Mouse (Mus musculus) gastrocnemius, postnatal 4 days (tissue): ENCODE data around the gene Scaf8. TPM values are rescaled to one million over a fixed set of nuclear protein-coding genes. Genes with fewer than 3 reads are reported as not detected.

ENCODE experiments used
- DNase-seq, 2 experiments: peaks; one replicate each; pipeline ENCODE4 v3.0.0; 2021 to 2022; ENCODE audit warnings: low spot score in 2 of 2, mixed read lengths in 2 of 2
- total RNA-seq, 2 experiments: library from RNA; stranded (reverse); gene quantifications; 2 replicates each; pipeline ENCODE4 v1.2.3; 2021

The Scaf8 gene
- total RNA-seq, 2 experiments from 2014 or later: 42.4 to 47.1 TPM

DNA sequence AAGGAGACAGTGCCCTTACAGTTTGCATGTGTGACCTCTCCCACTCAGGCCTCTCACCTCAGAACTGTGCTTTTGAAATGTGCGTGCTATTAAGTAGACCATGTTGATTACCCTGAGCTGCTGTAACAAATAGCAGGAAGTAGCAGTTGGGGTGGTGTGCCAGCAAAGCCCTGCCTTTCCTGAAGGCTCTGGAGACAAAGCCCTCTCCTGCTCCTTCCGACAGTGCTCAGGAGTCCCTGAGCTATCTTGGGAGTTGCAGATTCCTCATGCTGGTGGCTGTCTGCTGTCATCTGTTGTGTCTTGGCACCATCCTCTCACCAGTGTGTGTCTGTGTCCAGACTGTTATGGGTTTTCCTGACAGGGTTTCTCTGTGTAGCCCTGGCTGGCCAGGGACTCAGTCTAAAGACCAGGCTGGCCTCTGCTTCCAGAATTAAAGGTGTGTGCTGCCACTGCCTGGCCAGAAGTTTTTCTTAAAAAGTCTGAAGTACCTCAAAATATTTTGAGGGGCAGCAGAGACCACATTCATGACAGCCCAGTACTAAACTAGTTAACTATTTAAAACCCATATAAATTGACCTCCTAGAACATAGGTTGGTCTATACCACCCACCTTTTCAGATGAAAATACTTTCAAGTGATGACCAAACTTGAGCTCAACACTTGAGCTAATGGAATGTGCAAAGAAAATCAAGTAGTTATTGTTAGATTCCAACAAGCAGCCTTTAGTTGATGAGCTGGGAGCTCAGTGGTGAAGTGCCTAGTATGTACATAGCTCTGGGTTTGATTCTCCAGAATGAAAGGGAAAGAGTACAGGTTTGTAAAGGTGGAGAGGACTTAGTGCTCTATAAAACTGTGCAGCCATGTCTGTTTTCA, 92.0 kb downstream of the Scaf8 start:
- no peak for DNase-seq

DNA sequence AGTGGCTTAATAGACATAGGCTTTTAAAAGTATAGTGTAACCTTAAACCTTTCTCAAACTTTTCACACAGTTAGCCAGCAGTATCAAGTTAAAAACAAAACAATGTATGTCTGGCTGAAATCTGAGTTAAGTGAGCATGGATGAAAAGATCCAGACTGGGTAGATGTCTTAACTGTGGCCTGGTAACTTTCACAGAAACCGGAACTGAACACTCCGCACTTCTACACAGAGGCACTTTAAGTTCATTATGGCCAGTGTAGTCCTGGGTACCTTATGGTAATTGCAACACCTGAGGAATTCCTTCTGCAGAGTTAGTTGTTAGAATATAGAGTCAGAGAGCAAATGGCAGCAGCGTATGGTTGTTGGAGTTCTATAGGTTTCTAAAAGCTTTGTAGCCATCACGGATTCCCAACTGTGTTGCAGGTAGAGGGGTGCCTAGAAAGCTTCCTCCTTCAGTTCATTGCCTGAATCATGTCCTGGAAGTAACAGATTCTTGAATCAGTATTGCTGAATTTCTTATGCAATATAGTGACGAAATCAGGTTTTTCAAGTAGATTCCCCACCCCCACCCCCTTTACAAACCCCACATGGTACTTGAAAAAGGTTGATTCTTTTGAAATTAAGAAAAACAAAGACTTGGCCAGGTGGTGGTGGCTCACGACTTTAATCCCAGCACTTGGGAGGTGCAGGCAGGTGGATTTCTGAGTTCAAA, 92.9 kb downstream of the Scaf8 start:
- no peak for DNase-seq

DNA sequence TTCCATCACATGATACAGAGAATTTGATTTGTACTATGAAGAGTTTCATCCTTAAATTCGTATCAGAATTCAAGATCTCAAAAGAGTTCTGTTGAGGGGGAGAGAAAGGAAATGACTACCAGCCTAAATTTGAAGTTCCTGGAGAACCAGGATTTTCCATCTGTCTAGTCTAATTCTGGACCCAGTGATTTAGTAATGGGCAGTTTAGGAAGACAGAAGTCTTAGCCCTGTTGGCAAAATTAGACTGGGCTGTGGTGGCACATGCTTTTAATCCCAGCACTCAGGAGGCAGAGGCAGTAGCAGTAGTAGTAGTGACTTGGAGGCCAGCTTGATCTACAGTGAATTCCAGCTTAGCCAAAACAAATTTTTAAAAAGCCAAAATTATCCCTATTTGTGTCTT, 93.7 kb downstream of the Scaf8 start:
- DNase-seq: no peak

DNA sequence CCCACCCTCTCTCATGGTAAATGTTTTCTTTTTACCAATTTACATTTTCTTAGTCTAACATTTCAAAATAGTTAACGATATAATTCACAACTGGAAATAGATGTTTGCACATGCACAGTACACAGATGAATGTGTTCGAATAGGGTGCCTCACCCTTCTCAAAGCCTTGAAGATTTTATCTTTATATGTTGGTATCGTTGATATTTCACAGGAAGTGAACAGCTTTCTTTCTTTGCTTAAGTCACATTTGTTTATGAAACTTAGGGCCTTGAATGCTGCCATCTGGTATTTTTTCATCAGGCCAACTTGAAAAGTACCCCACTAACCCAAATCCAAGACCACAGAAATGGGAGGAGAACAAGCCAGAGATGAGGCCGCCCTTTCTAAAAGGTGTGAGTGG, 94.8 kb downstream of the Scaf8 start:
- DNase-seq: no peak

DNA sequence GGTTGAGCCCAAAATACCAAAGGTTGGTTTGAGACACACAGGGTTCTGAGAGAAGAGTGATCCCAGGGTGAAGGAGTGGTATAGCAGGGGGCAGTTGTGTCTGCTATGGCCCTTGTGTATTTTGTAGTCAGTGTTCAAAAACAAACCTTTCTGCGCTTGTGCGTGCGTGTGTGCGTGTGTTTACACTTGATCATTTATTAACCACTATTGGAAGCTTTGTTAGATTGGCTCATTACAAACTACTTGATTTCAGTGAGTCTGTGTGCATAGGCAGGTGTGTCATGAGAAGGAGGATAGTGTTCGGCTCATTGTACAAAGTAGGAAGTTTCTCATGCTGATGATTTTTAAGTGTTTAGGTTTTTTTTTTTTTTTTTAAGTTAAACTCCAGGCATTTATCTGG, 95.4 kb downstream of the Scaf8 start:
- no peak for DNase-seq

DNA sequence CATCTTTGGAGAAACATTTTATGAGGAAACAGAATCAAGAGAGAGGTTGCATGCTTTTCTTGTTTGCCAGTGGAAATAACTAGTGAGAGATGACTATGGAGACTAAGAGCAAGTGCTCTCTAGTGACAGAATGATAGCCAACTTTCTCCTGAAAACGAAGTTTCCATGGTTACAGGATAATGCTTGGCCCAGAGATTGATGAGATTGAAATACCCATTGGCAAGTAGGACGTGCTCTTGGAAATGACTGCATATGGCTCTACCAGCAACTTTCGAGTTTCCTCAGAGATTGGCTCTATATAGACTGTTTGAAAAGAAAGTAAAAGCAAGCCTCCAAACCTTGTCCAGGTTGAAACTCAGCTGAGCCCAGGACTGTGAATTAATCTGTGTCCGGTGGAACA, 97.3 kb downstream of the Scaf8 start:
- no peak for DNase-seq

DNA sequence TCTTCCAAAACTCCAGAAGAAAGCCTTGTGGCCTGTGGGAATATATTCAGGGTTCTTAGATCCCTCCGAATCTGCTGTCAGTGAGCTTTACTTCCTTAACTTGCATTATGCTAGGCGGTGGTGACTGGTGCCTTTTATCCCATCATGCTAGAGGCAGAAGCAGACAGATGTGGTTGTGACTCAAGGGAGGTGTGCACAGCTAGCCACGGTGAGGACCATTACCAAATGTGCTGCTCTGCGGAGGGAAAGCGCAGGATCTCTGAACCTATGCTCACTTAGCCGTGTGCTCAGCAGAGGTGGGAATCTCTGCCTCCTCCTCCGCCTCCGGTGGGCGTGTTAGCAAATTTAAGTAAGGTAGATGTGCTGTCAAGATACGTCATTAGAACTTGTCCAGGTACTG, 98.1 kb downstream of the Scaf8 start:
- no peak for DNase-seq

DNA sequence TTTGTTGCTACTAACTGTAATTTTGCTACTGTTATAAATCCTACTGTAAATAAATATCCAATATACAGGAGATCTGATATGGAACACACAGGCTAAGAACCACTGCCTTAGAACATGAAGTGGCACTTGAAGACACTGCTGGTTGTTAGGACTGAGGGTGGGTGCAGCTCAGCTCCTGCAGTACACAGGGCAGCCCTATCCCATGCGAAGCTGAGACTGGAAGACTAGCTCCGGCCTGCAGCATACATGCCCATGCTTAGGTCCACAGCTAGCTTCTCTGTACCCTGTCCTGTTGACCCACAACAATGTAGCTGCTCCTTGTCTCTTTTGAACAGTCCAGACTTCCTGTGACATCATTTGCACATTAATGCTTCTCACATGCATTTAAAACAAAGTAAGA, 100.1 kb downstream of the Scaf8 start:
- DNase-seq: no peak

DNA sequence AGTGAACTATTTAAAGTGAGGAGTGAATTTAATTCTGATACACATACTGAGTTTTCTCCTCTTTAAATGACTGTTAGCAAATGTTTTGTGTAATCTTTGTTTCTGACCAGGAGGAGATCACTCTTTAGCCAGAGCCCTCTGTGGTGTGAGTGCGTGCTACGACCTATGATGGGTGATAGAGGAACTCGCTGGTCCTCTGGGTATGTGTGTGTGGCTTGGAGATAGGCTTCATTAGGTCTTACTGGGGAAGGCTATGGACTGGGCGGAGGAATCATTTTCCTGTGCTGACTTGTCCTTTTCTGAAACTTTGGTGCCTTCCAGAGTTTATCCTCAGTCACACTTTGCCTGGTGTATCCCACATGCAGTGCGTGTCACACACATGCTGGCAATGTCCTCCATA, 102.3 kb downstream of the Scaf8 start:
- DNase-seq: no peak

DNA sequence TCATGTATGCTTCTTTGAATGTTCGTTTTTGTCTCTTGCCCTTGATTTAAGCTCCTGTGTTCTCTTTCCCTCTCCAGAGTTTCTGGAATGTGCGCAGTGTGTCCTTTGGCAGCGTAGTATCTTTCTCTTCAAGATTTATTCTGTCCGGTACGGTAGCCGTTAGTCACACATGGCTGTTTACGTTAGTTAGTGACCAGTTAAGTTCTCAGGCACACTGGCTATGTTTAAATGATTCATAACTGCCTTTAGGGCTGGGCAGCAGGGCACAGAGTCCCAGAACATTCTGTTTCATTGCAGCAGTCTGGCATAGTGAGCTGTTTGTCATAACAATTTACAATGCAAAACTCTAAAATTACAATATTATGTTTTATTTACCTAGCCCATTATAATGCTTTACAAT, 103.6 kb downstream of the Scaf8 start:
- DNase-seq: no peak

DNA sequence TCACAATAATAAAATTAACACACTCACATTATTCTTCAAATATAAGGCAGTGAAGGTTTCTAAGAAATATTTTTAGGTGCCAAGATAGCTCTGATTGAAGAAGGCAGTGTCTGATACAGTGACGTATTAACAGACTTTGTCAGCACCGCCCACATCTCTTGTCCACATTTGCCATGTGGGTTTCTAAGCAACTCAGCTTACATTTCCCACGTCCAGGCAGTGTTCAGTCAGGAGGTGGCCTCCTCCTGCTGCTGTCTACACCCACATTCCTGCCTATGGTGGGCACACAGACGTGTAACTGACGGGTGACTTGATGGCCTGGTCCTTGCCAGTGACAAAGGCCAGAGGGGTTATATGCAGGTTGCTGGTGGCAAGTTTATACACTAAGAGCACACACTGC, 104.1 kb downstream of the Scaf8 start:
- DNase-seq: no peak

DNA sequence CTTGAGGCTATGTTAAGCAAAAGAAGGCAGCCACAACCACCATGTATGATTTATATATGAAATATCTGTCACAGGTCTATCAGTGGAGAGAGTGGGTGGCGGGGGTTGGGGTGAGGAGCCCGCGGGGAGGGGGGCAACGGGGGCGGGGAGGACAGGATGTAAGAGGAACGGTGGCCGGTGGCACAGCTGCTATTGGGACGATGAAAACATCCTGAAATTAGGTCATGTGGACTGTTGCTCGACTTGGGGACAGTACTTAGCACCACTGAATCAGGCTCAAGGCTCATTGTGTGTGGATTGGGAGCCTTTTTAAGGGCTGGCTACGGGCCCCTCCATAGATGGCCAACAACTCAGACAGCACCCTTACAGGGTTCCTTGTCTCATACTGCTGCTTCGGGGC, 105.4 kb downstream of the Scaf8 start:
- no peak for DNase-seq

DNA sequence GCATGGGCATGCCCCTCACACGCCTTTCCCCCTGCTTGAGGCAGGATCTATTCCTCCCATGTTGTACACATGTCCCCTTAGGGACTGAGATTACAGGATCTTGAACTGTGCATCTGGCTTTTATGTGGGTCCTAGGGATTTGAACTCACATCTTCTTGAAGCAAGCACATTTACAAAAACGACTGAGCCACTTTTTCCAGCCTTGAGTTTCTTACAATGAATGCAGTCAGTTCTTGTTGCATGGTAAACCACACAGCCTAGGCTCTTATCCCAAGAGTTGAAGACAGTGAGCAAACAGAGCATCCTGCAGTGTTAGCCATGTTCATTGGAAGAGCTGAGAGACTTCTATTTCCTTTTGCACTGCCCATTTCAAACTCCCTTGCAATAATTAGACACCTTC, 108.3 kb downstream of the Scaf8 start:
- DNase-seq: no peak

DNA sequence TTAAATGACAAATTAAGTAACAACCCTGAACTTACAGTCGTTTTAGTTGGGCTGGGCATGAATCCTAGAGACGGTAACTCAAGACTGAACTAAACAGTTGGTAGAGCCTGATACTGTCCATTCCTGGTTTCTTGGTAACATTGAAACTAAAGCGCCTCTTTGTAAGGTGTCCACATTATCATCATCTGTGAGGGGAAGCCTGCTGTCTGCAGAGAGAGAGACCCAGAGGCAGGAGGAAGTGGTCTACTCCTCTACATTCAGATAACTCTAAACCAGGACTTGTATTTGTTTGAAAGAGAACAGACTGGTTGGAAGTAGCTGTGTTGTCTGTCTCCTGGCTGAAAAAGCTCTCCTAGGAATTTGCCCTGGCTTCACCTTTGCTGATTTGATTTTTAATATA, 108.9 kb downstream of the Scaf8 start:
- no peak for DNase-seq

DNA sequence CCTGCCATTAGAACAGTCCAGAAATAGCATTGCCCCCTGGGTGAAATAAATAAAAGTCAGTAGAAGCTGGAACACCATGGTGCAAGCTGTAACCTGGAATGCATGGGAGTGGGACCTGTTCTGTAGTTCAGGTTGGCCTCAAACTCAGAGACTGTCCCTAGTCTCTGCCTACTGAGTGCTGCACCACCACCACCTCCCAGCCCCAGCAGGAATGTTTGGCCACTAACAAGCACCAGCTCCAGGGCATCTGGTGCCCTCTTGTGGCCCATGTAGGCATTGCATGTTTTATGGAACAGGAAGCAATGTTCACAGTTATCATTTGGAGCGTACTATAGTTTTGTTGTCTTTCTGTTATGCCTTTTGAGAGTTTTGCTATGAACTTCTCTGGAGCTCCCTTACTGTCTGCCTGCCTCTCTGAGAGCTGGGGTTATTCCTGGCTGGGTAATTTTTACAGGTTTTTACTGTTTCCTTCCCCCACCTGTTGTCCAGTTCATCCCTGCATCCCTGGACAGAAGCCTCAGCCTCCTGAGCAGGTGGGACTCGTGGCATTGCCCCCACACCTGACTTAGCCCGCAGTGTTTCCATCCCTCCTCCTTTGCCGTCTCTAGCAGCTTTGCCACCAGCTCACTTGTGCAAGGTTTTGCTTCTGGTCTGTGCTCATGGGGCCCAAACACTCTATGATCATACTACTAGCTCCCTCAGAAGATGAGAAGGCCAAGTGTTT, 109.8 kb downstream of the Scaf8 start:
- DNase-seq: peak; percentile 74 to 83

DNA sequence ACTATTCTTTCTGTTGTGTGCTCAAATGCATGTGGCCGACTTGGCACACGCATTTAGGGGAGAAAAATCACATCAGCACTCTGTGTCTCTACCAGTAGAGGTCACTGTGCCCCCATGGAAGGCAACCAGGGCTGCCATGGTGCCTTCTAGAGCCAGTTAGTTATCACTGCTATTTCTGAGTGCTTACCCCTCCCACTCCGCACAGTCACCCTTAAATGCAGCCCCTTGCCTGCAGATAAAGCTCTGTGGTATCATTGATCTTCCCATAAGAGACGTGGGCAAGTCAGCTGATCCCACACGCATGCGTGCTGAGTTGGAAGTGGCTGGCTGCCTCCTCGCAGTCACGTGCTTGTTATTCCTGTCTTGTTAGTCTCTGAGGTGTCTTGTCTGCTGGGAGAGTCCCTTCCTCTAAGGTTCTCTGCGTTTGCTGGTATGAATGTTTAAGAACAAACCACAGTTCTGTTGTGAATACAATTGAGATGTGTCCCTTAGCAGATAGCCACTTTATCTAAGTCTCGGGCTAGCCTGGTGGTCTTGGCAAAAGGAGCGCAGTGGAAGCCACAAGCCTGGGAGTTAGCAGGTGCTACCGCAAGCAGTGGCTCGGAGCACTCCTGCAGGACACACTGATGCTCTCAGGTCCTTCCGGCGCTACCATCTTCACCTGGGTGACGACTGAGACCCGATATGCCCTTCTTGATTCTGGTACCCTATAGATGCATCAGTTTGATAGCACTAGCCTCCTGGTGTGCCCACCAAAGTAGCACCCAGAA, 115.6 kb downstream of the Scaf8 start:
- DNase-seq: no peak

DNA sequence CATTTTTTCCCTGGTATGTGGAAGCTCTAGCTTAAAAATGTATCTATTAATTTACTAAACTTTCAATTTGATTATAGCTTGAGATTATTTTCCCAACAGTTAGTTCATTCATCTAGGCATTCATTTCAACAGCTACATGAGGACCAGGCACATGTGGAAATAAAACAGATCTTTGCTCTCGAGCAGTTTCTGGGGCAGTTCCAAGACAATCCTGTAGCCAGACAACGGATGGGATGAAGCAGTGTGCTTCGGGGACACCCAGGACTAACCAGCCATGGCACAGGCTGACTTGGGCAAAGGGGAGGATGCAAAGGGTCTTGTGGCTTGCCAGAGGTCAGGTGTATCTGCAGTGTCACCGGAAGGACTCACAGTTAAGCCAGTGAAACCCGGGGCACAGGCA, 117.9 kb downstream of the Scaf8 start:
- no peak for DNase-seq

DNA sequence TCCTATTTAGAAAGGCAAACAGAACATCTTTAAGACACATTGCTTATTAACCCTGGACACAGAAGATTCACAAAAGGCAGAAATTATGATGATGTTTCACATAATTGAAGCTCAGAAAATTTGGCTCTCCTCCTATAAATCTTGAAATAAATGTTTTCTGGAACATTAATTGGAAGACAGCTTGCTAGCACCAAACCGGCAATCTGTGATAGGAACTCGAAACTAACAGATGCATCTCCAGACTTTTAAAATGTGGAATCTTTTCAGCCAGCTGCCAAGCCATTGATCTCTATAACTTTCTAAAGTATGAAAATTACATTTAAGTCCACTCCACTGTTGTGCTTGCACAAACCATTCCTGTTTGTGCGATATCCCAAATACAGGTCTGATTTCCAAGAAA, 128.9 kb downstream of the Scaf8 start:
- no peak for DNase-seq

DNA sequence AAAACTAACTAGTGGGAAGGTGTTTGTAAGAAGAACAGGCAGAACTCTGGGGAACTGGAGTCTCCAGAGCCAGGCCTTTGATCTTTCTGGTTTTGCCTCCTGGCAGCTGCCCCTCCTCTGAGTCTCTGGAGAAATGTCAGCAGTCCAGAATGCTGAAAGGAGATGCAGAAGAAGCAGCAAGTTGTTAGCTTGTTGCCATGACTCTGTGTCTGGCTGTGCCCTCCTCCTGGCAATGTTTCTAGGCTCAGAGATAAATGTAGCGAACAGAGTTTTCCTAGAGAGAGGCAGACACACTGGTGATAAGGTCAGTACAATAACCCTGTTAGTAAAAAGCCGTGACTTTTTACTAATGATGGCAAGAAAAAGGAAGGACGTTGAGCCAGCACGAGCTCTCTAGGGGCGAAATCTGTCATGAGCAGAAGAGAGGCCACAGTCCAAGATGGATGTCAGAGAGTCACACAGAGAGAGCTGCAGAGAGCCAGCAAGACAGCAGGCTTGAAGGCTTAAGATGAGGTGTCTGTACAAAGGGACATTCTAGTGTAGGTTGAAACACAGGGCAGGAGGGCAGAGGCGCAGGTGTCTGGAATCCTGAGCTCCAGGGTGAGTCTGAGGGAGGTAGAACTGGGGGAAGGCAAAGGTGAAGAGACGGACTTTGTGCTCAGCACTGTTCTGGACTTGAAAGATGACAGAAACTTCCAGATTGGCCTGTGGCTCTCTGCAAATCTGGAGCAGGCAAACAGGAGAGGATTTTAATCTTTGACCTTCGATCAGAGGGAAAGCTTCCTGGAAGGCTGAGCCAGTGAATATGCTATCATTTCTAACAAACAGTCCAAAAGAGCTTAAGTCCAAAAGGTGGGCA, 130.3 kb downstream of the Scaf8 start:
- DNase-seq: no peak

DNA sequence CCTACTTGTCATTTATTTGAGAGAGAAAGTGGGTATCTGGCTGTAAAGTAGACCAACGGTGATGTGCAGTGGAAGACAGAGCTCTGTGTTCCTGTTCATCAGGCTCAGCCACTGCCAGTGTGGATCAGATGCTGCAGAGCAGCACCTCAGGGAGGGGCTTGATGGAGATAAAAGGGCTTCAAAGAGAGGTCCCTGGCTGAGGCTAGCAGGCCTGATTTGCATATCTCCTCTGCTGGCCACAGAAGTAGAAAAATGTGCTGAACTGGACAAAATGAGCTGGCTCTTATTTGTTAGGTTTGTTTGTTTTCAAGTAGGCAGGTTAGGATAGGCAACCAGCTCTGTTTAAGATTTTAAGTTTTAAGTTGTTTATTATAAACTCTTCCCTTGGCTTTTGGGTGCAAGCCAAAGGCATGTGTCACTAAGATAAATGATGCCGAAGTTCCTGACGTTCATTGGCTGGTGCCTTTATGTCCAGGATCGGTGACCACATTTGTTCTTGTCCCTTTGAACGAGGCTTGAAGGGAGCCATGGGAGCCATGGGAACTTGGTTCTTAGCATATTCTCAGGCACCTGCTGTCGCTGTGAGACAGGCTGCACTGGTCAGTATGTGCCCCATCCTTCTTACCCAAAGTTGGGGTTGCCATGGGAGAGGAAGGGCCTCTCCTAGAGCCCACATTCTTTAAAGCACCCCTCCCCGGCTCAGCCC, 132.0 kb downstream of the Scaf8 start:
- no peak for DNase-seq
